ENCODE assay signal across 8 mouse cellular contexts in genomic region chr2:131178828-131179245, GRCm38 (mm10). TPM values are rescaled to one million over a fixed set of nuclear protein-coding genes. Genes with fewer than 3 reads are reported as not detected.
A peak's percentile ranks its signal among the peaks of the same experiment; 100 is the strongest.
DNase-seq lines count a peak whose midpoint lies in the region; ATAC-seq and TF ChIP-seq lines count a peak whose summit lies in the region.

No protein-coding gene starts in this region.

- peak overlapping the region; percentile 97 for H3K4me2 ChIP-seq in lung, embryonic 14.5 days
- peak overlapping the region; percentile 97 for H3K4me2 ChIP-seq in forebrain, embryonic 16.5 days (ENCODE audit: low read length)
- peak overlapping the region; percentile 97 for H3K4me2 ChIP-seq in midbrain, embryonic 15.5 days

- H3K4me1 ChIP-seq in lung, embryonic 14.5 days (ENCODE audit: insufficient read depth): peaks cover 21% of the 10 kb centered on the region
- H3K4me1 ChIP-seq in bone marrow, adult 2 months (ENCODE audit: control insufficient read depth, insufficient read depth, low read length): peaks cover 4% of the 10 kb centered on the region
- peaks cover 38% of the 10 kb centered on the region for H3K4me1 ChIP-seq in forebrain, embryonic 16.5 days (replicated peaks; ENCODE audit: control insufficient read depth, insufficient read depth, low read length)
- peaks cover 48% of the 10 kb centered on the region for H3K4me1 ChIP-seq in midbrain, embryonic 15.5 days

- ATAC-seq in lung, embryonic 14.5 days (ENCODE audit: insufficient read depth): no peak
- ATAC-seq in forebrain, embryonic 16.5 days: no peak
- 0 out of 2 replicates have a peak, but pooled peaks have one; percentile 2 for ATAC-seq in midbrain, embryonic 15.5 days (replicated peaks)
- ATAC-seq in CD4-positive, CD25-positive, alpha-beta regulatory T cell, adult 4 months: no peak

- no peaks in the 10 kb centered on the region for H3K27me3 ChIP-seq in lung, embryonic 14.5 days (ENCODE audit: insufficient read depth, low read length)
- no peaks in the 10 kb centered on the region for H3K27me3 ChIP-seq in forebrain, embryonic 16.5 days (replicated peaks; ENCODE audit: control insufficient read depth, insufficient read depth, low read length)
- no peaks in the 10 kb centered on the region for H3K27me3 ChIP-seq in midbrain, embryonic 15.5 days (replicated peaks)

- peak; percentile 11 for DNase-seq in lung, embryonic 14.5 days
- DNase-seq in lung, postnatal 25 days (ENCODE audit: low spot score): no peak
- DNase-seq in kidney, postnatal 10 days: peak; percentile 48
- DNase-seq in embryo, embryonic 10.5 days (ENCODE audit: low spot score): no peak

- no peak for TF ChIP-seq CTCF in lung, embryonic 14.5 days (IDR thresholded peaks at IDR 0.05; ENCODE audit: low read depth)
- TF ChIP-seq CTCF in bone marrow, adult 2 months (IDR thresholded peaks at IDR 0.05; ENCODE audit: control insufficient read depth, insufficient read depth, low read length): no peak

- 24% methylated on average over 26 of the region's 26 CpGs for WGBS in lung, embryonic 14.5 days
- 44% methylated on average over 26 of the region's 26 CpGs for WGBS in bone marrow, adult 2 months
- 15% methylated on average over 26 of the region's 26 CpGs for WGBS in forebrain, embryonic 16.5 days
- 20% methylated on average over 26 of the region's 26 CpGs for WGBS in midbrain, embryonic 15.5 days

- no peaks in the 10 kb centered on the region for H3K9me3 ChIP-seq in lung, embryonic 14.5 days (ENCODE audit: low read depth, low read length)
- H3K9me3 ChIP-seq in forebrain, embryonic 16.5 days (ENCODE audit: control insufficient read depth, low read length): no peaks in the 10 kb centered on the region
- H3K9me3 ChIP-seq in midbrain, embryonic 15.5 days: no peaks in the 10 kb centered on the region

- H3K36me3 ChIP-seq in lung, embryonic 14.5 days (ENCODE audit: insufficient read depth): peaks cover 14% of the 10 kb centered on the region; the same call in 1 of the 2 replicates
- H3K36me3 ChIP-seq in forebrain, embryonic 16.5 days (ENCODE audit: control insufficient read depth, insufficient read depth): no peaks in the 10 kb centered on the region
- H3K36me3 ChIP-seq in midbrain, embryonic 15.5 days (replicated peaks): no peaks in the 10 kb centered on the region

- peak overlapping the region; percentile 94 for H3K9ac ChIP-seq in lung, embryonic 14.5 days
- peak overlapping the region; percentile 96 for H3K9ac ChIP-seq in forebrain, embryonic 16.5 days (replicated peaks; ENCODE audit: low read depth, low read length)
- H3K9ac ChIP-seq in midbrain, embryonic 15.5 days: peak overlapping the region; percentile 96

- H3K27ac ChIP-seq in lung, embryonic 14.5 days (ENCODE audit: low read depth): peak overlapping the region; percentile 90; the same call in 1 of the 2 replicates
- H3K27ac ChIP-seq in bone marrow, adult 2 months (ENCODE audit: control insufficient read depth, insufficient read depth, low read depth, low read length, poor library complexity): peak overlapping the region; percentile 68
- peak overlapping the region; percentile 94; the same call in 1 of the 2 replicates for H3K27ac ChIP-seq in forebrain, embryonic 16.5 days (ENCODE audit: low read length)
- H3K27ac ChIP-seq in midbrain, embryonic 15.5 days: peak overlapping the region; percentile 96

- no peak; the same call in 1 of the 2 replicates for TF ChIP-seq POLR2A in bone marrow, adult 2 months (IDR thresholded peaks at IDR 0.05; ENCODE audit: borderline replicate concordance, control insufficient read depth, low read depth, low read length)

- H3K4me3 ChIP-seq in lung, embryonic 14.5 days (ENCODE audit: low read depth, low read length): peak overlapping the region; percentile 76
- peak overlapping the region; percentile 73 for H3K4me3 ChIP-seq in bone marrow, adult 2 months (replicated peaks; ENCODE audit: control insufficient read depth, low read depth, low read length)
- H3K4me3 ChIP-seq in forebrain, embryonic 16.5 days (replicated peaks; ENCODE audit: low read length): peak overlapping the region; percentile 81
- peak overlapping the region; percentile 64 for H3K4me3 ChIP-seq in midbrain, embryonic 15.5 days

RNA-seq across cellular contexts. Expression of gene Cenpb, which starts 1.0 kb away (rescaled TPM):
- 9.3 and 9.7 TPM in 2 replicates for polyA plus RNA-seq in lung, embryonic 14.5 days (2014; fragmentation: Nextera tagmentation; extraction: Ambion mirVana)
- polyA plus RNA-seq in bone marrow, adult 2 months (2011; ENCODE audit: insufficient read depth, insufficient read length, low replicate concordance, missing spikeins): 22.6 and 28.5 TPM in 2 replicates
- 16.0 and 16.9 TPM in 2 replicates for polyA plus RNA-seq in forebrain, embryonic 16.5 days (2015; fragmentation: Nextera tagmentation; extraction: Ambion mirVana)
- polyA plus RNA-seq in midbrain, embryonic 15.5 days (2015; fragmentation: Nextera tagmentation; extraction: Ambion mirVana): 16.0 and 16.4 TPM in 2 replicates
- polyA plus RNA-seq in CD4-positive, CD25-positive, alpha-beta regulatory T cell, adult 4 months (2017; shearing (Covaris generic)): 1 to 10 TPM; 2.1 to 2.5 TPM

RNA-seq across cellular contexts. Expression of gene Cdc25b, which starts 7.9 kb away (rescaled TPM):
- 54.6 and 59.6 TPM in 2 replicates for polyA plus RNA-seq in lung, embryonic 14.5 days (2014; fragmentation: Nextera tagmentation; extraction: Ambion mirVana)
- polyA plus RNA-seq in bone marrow, adult 2 months (2011; ENCODE audit: insufficient read depth, insufficient read length, low replicate concordance, missing spikeins): 179 and 183 TPM in 2 replicates
- 33.6 and 35.9 TPM in 2 replicates for polyA plus RNA-seq in forebrain, embryonic 16.5 days (2015; fragmentation: Nextera tagmentation; extraction: Ambion mirVana)
- polyA plus RNA-seq in midbrain, embryonic 15.5 days (2015; fragmentation: Nextera tagmentation; extraction: Ambion mirVana): 23.9 and 27.0 TPM in 2 replicates
- 10 to 100 TPM; 49.8 to 63.9 TPM for polyA plus RNA-seq in CD4-positive, CD25-positive, alpha-beta regulatory T cell, adult 4 months (2017; shearing (Covaris generic))

RNA-seq across cellular contexts. Expression of gene Spef1, which starts 8.2 kb away (rescaled TPM):
- 4.4 and 5.7 TPM in 2 replicates for polyA plus RNA-seq in lung, embryonic 14.5 days (2014; fragmentation: Nextera tagmentation; extraction: Ambion mirVana)
- polyA plus RNA-seq in bone marrow, adult 2 months (2011; ENCODE audit: insufficient read depth, insufficient read length, low replicate concordance, missing spikeins): 9.8 and 12.5 TPM in 2 replicates
- 11.3 and 12.6 TPM in 2 replicates for polyA plus RNA-seq in forebrain, embryonic 16.5 days (2015; fragmentation: Nextera tagmentation; extraction: Ambion mirVana)
- 10.6 and 11.3 TPM in 2 replicates for polyA plus RNA-seq in midbrain, embryonic 15.5 days (2015; fragmentation: Nextera tagmentation; extraction: Ambion mirVana)
- polyA plus RNA-seq in CD4-positive, CD25-positive, alpha-beta regulatory T cell, adult 4 months (2017; shearing (Covaris generic)): under 1 TPM; 0.34 to 0.79 TPM

RNA-seq across cellular contexts. Expression of gene 1700037H04Rik, which starts 19.0 kb away (rescaled TPM):
- polyA plus RNA-seq in lung, embryonic 14.5 days (2014; fragmentation: Nextera tagmentation; extraction: Ambion mirVana): 70.6 and 76.1 TPM in 2 replicates
- polyA plus RNA-seq in bone marrow, adult 2 months (2011; ENCODE audit: insufficient read depth, insufficient read length, low replicate concordance, missing spikeins): 46.9 and 57.6 TPM in 2 replicates
- 87.5 and 97.1 TPM in 2 replicates for polyA plus RNA-seq in forebrain, embryonic 16.5 days (2015; fragmentation: Nextera tagmentation; extraction: Ambion mirVana)
- 71.2 and 81.5 TPM in 2 replicates for polyA plus RNA-seq in midbrain, embryonic 15.5 days (2015; fragmentation: Nextera tagmentation; extraction: Ambion mirVana)
- 10 to 100 TPM; 37.5 to 50.3 TPM for polyA plus RNA-seq in CD4-positive, CD25-positive, alpha-beta regulatory T cell, adult 4 months (2017; shearing (Covaris generic))

RNA-seq across cellular contexts. Expression of gene Ap5s1, which starts 28.0 kb away (rescaled TPM):
- 24.5 and 25.5 TPM in 2 replicates for polyA plus RNA-seq in lung, embryonic 14.5 days (2014; fragmentation: Nextera tagmentation; extraction: Ambion mirVana)
- 12.1 and 14.5 TPM in 2 replicates for polyA plus RNA-seq in bone marrow, adult 2 months (2011; ENCODE audit: insufficient read depth, insufficient read length, low replicate concordance, missing spikeins)
- 37.8 and 40.5 TPM in 2 replicates for polyA plus RNA-seq in forebrain, embryonic 16.5 days (2015; fragmentation: Nextera tagmentation; extraction: Ambion mirVana)
- polyA plus RNA-seq in midbrain, embryonic 15.5 days (2015; fragmentation: Nextera tagmentation; extraction: Ambion mirVana): 36.5 and 37.5 TPM in 2 replicates
- 10 to 100 TPM; 23.8 to 28.5 TPM for polyA plus RNA-seq in CD4-positive, CD25-positive, alpha-beta regulatory T cell, adult 4 months (2017; shearing (Covaris generic))

Comparison
In these comparisons a context has a peak if more than half of its experiments do, and no peak if none do; other contexts are left out.
1. DNase-seq: peak in lung, embryonic 14.5 days (single experiment) and kidney, postnatal 10 days (single experiment); none in lung, postnatal 25 days (single experiment) and embryo, embryonic 10.5 days (single experiment).
2. Peak in every context shown above with its lines, with median percentiles within 50 percentile points of each other: H3K27ac ChIP-seq, H3K4me2 ChIP-seq, H3K4me3 ChIP-seq and H3K9ac ChIP-seq.